Mouse (Mus musculus) testis, adult 2 months (tissue): ENCODE measurements around the gene H1f0.

Source experiments
- CTCF ChIP-seq: fragments of 200-500 bp; IDR thresholded peaks from 2 replicates; pipeline ENCODE4 v1.5.1; 2012; ENCODE audit warnings: low read depth, mild to moderate bottlenecking, inconsistent platforms, low read length, moderate library complexity; ENCODE audit not compliant: control insufficient read depth, insufficient read depth, insufficient replicate concordance
- POLR2A ChIP-seq: fragments of 200-500 bp; IDR thresholded peaks from 2 replicates; pipeline ENCODE4 v1.6.1; 2012; ENCODE audit warnings: low read depth, mild to moderate bottlenecking, inconsistent platforms, low read length, moderate library complexity; ENCODE audit not compliant: control insufficient read depth

DNA sequence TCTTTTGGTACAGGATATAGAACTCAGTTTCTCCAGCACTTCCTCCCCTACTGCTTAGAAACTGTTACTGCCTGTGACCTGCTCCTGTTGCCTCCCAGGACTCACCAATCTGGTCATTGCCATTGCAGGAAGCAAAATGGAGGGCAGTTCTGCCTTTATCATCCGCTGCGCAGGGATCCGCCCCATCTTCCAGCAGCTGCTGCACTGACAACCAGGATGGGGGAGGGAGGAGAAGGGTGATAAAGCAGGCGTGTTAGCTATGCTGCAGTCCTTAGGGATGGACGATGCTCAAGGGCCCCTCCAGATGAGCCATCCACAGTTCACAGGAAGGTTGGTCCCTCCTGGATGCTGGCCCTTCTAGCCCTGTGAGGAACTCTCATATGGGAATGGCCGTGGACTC lies 29.6 kb downstream of the H1f0 start:
- TF ChIP-seq POLR2A (no peak), CTCF (no peak)
